Mouse (Mus musculus) G1E (cell line): ENCODE data around the gene Rps6ka5.

Experiments used
- CTCF ChIP-seq: IDR thresholded peaks from 2 replicates; pipeline ENCODE4 v1.5.1; 2012; ENCODE audit warnings: low read depth, low read length, inconsistent platforms, mixed read lengths
- GATA1 ChIP-seq: IDR thresholded peaks from 2 replicates; pipeline ENCODE4 v1.6.1; 2012; ENCODE audit warnings: borderline replicate concordance, low read length, inconsistent platforms, mixed read lengths
- TAL1 ChIP-seq: conservative IDR thresholded peaks from 2 replicates; pipeline ENCODE4 v1.6.1; 2012; ENCODE audit warnings: low read depth, low read length, inconsistent platforms, mixed read lengths

DNA sequence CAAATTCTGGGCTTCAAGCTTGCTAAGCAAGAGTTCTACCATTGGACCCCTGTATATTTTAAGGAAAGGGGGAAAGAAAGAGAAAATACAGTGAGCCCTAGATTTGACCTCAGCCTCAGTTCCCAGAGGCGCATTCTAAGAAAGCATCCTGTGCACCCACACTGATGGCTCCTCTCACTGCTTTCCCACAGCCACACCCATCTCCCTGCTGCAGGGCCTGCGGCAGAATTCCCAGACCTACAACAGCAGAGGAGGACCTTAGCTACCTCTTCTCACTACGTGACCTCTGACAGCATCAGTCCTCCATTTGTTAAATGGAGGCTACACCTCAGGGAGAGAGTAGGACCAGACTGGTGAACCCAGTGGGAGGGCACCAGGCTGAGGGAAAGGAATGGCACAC, 224.2 kb downstream of the Rps6ka5 start:
- TF ChIP-seq CTCF (no peak), GATA1 (no peak), TAL1 (no peak)
